Mouse (Mus musculus) megakaryocyte, embryonic 14.5 days (primary cell): ENCODE data around the gene Chic2.

ENCODE experiments used
- FLI1 ChIP-seq: IDR thresholded peaks from 2 replicates; pipeline ENCODE4 v1.6.1; 2012; ENCODE audit warnings: low read length, inconsistent platforms, mixed read lengths
- GATA1 ChIP-seq: IDR thresholded peaks from 3 replicates; pipeline ENCODE4 v1.6.1; 2012; ENCODE audit warnings: mixed read lengths, low read length, inconsistent platforms, borderline replicate concordance

DNA sequence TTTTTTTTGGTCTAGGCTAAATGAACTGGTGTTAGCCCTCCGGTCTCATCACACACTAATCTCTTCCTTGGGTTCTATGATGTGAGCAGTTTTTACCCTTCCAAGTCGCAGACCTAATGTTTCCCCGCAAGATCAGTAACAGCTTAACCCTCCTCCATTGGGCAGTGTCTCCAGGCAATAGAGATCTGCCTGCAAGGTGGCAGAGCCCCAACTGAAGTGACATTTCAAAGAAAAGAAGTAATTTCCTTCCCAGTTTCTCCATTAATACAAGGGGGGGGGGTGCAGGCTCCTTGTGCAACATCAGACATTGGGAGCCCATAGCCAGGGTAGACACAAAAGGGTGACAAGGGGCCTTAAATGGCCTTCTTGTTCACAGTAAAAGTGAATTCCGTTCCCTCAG, 64.0 kb downstream of the Chic2 start:
- TF ChIP-seq FLI1 = no peak
- no peak for TF ChIP-seq GATA1
